Mouse (Mus musculus): ENCODE measurements at regions not wholly inside any gene's neighbourhood (a gene's known extent, or its start where the extent isn't known, plus 50 kb on each side); places are given as distances from the start of the nearest gene placed in this dataset.

DNA sequence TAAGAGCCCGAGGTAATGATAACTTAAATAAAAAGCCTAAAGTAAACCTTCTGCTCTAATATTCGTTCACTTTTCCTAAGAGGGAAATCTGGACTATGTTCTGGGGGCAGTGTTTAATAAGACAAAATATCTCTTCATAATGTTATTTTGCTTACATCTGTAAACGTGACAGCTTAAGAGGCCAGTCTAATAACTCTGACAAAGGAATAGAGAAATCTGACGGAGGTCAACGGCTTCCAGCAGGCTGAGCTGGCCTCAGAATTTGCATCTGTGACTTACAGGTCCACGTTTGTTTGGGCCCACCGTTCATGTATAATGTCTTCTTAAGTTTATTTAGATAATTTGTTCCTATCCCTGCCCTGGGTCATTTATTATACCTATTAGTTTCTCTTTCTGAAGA, 99.6 kb upstream of the Fam241a start:
- TF ChIP-seq CTCF (IDR thresholded peaks at IDR 0.05; ENCODE audit: control insufficient read depth, insufficient read depth, low read length), result no peak
- no peak for TF ChIP-seq POLR2A (IDR thresholded peaks at IDR 0.05; ENCODE audit: borderline replicate concordance, control insufficient read depth, low read depth, low read length)
